Mouse (Mus musculus) splenic B cell, adult 2 months (primary cell): ENCODE results near the gene Gria1.

Experiments
- DNase-seq: peaks from one replicate; pipeline ENCODE4 v3.0.0-alpha.2; 2011; ENCODE audit warnings: low read depth, low spot score
- H3K27me3 ChIP-seq: 2 replicates; pipeline ENCODE4 v1.6.1; 2012; ENCODE audit warnings: mild to moderate bottlenecking, low read length, moderate library complexity, mixed read lengths; ENCODE audit not compliant: control insufficient read depth, poor library complexity, insufficient read depth, severe bottlenecking
- H3K36me3 ChIP-seq: 2 replicates; pipeline ENCODE4 v1.6.1; 2012; ENCODE audit warnings: mild to moderate bottlenecking, low read length, moderate library complexity, mixed read lengths; ENCODE audit not compliant: control insufficient read depth, poor library complexity, insufficient read depth, severe bottlenecking

Gria1 gene

DNA sequence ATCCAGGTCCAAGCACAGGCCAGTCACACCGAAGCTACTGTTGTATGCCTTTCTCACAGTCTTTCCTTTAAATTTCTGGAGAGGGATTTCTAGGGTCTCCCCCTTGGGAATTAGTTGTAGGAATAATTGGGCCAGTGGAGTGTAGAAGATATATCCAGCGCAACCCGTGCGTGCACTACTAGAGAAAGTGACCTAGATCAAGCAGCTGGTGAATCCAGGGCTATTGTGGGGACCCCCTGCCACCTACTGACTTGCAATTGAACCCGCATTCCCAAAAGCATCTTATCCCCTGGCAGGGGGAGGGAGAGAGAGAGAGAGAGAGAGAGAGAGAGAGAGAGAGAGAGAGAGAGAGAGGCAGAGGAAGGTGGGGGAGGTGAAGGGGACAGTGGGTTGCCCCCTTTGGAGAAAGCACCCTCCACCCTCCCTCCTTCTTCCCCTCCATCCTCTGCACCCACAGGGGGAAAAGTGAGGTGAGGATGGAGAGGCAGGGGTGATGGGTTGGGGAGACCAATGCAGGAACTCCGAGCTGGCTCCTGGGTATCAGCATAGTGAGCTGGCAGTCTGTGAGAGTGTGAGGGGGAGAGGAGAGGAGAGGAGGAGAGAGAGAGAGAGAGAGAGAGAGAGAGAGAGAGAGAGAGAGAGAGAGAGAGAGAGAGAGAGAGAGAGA lies at the start of gene Gria1:
Gene Gria1 (plus strand): TSS at position 364 of the 667 bp plus-strand sequence.
- DNase-seq: no peak
- H3K27me3 ChIP-seq: no peaks in the 10 kb centered on the region

DNA sequence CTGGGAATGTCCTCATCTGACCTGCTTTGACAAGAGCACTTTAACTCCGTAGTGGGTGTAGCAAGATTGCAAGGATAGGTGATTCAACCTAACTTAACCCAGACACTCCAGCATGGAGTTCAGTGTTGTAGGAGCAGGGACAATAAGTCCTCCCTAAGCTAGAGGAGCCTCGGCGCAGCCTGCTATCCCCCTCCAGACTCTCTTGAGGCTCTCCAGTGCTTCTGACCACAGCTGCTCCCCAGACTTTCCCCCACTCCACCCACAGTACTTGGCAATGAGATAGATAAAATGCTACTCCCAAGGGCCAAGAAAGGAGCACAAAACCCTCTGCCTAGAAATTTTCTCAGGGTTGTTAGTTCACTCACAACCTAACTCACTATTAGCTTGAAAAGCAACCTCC lies 49.4 kb upstream of the Gria1 start:
- no peak for DNase-seq
- no peaks in the 10 kb centered on the region for H3K27me3 ChIP-seq
- H3K36me3 ChIP-seq: no peaks in the 10 kb centered on the region

More for the DNA sequence above, at the start of gene Gria1:
- H3K36me3 ChIP-seq: no peaks in the 10 kb centered on the region

DNA sequence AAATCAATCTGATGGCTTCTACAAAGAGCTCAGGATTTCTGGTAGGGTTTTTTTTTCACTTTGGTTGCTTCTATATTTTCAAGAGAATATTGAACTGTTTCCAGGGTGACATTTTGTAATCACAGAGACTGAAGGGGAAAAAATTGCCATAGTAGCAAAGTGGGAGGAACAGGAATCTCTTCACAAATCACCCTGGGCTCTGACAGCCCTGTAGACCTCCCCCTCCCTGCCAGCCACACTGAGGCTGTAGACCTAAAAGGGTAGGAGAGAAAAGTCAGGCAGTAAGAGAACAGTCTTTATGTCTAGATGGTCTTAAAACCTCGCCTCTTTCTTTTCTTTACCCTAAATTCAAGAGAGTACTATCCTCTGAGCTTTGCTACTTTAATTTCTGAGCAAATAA lies 38.4 kb upstream of the Gria1 start:
- DNase-seq: no peak
- Histone ChIP-seq H3K27me3 (no peaks in the 10 kb centered on the region), H3K36me3 (no peaks in the 10 kb centered on the region)

DNA sequence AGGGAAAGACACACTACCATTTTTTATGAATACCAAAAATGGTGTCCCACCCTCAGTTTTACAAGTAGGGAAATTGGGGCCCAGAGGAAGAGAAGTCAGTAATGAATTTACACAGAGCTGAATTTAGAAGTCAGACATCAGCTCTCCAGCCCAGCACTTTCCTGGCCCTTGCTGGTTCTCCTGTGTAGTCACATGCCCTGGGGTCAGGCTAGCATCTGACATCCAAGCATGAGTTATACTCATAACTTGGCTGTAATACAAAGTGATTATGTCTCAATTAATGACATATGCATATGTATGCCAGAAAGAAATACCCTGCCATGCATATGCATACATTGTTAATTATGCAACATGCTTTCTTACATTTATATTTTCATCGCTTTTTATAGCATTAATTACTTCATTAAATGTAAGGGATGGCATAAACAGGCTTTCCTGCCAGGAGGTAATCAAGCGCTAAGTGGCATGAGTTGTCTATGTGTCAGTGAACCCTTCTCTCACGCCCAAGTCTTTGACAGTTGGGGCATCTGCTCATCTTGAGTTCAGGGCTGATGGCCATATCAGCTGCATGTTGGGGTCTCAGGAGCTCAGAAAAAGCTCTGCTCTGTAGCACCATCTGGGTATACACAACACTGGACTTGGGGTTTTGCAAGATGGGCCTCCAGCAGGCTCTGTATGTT lies 26.7 kb upstream of the Gria1 start:
- DNase-seq: no peak
- Histone ChIP-seq H3K27me3 (no peaks in the 10 kb centered on the region), H3K36me3 (no peaks in the 10 kb centered on the region)

DNA sequence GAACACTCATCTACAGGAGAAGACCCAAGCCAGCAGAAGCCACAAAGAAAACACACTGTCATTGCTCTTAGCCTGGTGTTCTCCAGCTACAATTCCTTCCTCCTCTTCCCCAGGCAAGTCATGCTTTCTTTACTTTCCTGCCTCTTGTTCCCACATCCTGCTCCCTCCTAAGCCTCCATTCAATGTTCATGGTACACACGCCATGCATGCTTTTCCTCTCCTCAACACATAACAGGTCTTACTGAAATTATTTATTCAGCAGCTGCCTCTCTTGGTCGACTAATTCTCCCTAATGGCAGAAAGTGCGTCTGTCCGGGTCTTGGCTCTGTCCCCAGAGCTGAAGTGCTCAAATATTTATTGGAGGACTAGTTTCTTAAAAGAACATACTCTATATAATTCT lies 25.7 kb upstream of the Gria1 start:
- H3K27me3 ChIP-seq: no peaks in the 10 kb centered on the region
- no peaks in the 10 kb centered on the region for H3K36me3 ChIP-seq
- DNase-seq: no peak

GRCm38 (mm10) chr11:56999601-57000001 lies 11.6 kb upstream of the Gria1 start:
- no peak for DNase-seq
- H3K27me3 ChIP-seq: no peaks in the 10 kb centered on the region; the same call in 1 of the 2 replicates
- no peaks in the 10 kb centered on the region for H3K36me3 ChIP-seq

GRCm38 (mm10) chr11:57004611-57005010 lies 6.6 kb upstream of the Gria1 start:
- Histone ChIP-seq H3K36me3 (no peaks in the 10 kb centered on the region), H3K27me3 (no peaks in the 10 kb centered on the region)
- no peak for DNase-seq

DNA sequence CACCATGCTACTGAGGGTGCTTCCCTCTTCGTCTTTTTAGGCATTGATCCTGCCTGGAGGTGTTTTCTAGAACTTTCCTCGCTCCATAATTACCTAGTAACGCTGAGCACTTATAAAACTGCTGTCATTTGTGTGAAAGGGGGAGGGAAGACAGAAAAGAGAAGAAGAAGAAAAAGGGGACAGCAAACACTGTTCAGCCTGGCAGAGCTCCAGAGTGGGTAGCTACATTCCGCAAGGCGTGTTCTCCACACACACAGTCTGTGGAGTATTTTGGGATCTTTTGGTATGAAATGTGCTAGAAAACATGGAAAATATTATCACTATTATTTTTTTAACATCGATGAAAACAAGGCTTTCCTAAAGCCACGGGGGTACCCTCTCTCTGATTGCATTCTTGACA lies 5.8 kb upstream of the Gria1 start:
- Histone ChIP-seq H3K27me3 (no peaks in the 10 kb centered on the region), H3K36me3 (no peaks in the 10 kb centered on the region)
- no peak for DNase-seq

- no peaks in the 10 kb centered on the region for H3K27me3 ChIP-seq
- DNase-seq: no peak
- H3K36me3 ChIP-seq: no peaks in the 10 kb centered on the region
Observed at GRCm38 (mm10) chr11:57007790-57008189, 3.4 kb upstream of the Gria1 start.

DNA sequence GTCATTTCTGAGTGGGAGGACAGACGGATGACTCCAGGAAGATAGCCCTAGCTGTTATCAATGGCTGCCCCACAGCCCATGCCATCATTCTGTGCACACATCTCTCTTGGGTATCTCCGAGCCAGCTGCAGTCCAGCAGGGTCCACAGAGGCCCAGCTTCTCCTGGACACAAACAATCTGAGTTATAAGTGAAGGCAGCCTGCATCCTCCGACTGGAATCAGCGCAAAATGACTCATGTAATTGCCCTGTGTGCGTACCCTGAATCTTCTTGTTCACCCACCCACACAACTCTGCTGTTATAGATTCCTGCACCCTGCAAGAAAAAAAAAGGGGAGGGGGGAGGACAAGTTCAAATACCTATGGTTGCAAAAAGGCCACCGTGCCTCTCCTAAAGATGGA lies 576 bp upstream of the Gria1 start:
- DNase-seq: no peak
- Histone ChIP-seq H3K36me3 (no peaks in the 10 kb centered on the region), H3K27me3 (no peaks in the 10 kb centered on the region)

- Histone ChIP-seq H3K36me3 (no peaks in the 10 kb centered on the region), H3K27me3 (no peaks in the 10 kb centered on the region)
- DNase-seq: no peak
Observed at GRCm38 (mm10) chr11:57011691-57012039, 478 bp downstream of the Gria1 start.

GRCm38 (mm10) chr11:57012287-57012921 lies 1.2 kb downstream of the Gria1 start:
- DNase-seq: no peak
- Histone ChIP-seq H3K27me3 (no peaks in the 10 kb centered on the region), H3K36me3 (no peaks in the 10 kb centered on the region)

GRCm38 (mm10) chr11:57013464-57014190 lies 2.4 kb downstream of the Gria1 start:
- H3K27me3 ChIP-seq: no peaks in the 10 kb centered on the region
- no peak for DNase-seq
- H3K36me3 ChIP-seq: no peaks in the 10 kb centered on the region

DNA sequence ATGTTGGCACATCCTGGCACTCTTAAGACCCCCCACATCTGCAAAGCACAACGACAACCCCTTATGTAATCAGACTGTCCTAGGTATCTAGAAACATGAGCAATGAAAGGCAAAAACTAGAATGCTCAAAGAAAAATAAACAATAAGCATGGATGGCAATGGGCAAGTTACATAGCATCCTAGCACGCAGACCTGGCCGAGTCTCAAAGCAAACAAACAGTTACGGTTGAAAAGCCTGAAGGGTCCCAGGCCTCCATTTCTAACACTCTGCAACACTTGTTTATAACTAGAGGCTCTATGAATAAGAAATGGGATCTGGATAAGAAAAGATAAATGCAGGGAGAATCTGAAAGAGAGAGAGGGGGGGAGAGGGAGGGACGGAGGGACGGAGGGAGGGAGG lies 3.2 kb downstream of the Gria1 start:
- Histone ChIP-seq H3K36me3 (no peaks in the 10 kb centered on the region), H3K27me3 (no peaks in the 10 kb centered on the region)
- no peak for DNase-seq

DNA sequence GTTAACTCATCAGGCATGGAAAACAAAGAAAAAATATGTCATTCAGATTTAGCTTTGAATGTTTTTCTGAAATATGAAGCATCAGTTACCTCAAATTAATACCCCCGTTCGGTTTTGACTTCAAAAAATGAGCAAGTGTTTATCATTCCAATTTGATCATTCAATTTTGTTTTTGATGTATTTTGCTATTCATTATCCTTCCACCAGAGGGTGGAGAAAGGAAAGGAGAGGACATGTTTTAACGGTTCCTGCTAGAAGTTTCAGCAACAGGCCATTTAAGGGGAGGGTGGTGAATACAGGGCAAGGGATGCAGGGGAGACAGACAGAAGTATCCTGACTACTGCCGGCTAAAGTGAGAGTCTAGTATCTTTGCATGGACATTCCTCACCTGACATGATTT lies 7.3 kb downstream of the Gria1 start:
- DNase-seq: no peak
- H3K36me3 ChIP-seq: no peaks in the 10 kb centered on the region
- H3K27me3 ChIP-seq: no peaks in the 10 kb centered on the region
